Mouse (Mus musculus): ENCODE measurements around the gene Pdlim4.
A peak's percentile ranks its signal among the peaks of the same experiment; 100 is the strongest.

Gene Pdlim4

GRCm38 (mm10) chr11:54068520-54069371, at the start of gene Pdlim4:
Gene Pdlim4 (minus strand): TSS chr11:54069014.
- DNase-seq (ENCODE audit: low read depth, low spot score), result peak; percentile 86

GRCm38 (mm10) chr11:54117096-54117495, 48.3 kb upstream of the Pdlim4 start:
- no peak for DNase-seq (ENCODE audit: low read depth, low spot score)

GRCm38 (mm10) chr11:54116406-54116805, 47.6 kb upstream of the Pdlim4 start:
- no peak for DNase-seq (ENCODE audit: low read depth, low spot score)

- DNase-seq (ENCODE audit: low read depth, low spot score), result no peak
Observed at GRCm38 (mm10) chr11:54115911-54116310, 47.1 kb upstream of the Pdlim4 start.

DNA sequence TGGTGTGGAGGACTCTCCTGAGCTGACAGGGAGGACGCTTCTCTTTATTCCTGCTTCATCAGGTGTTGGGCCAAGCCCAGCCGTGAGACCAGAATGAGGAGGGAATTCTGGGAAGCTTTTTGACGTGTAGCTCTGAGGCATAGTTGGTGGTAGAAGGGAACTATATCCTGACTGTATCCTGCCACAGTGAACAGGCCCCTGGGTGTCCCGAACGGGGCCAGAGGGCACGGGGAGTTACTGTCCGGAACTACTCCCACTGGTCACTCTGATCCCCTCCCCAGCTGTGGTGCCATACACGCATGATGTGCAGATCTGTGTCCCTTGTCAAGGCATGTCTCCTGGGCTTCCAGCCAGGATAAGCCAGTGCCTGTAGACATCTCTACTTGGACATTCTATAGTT, 46.5 kb upstream of the Pdlim4 start:
- DNase-seq (ENCODE audit: low read depth, low spot score), result no peak

DNA sequence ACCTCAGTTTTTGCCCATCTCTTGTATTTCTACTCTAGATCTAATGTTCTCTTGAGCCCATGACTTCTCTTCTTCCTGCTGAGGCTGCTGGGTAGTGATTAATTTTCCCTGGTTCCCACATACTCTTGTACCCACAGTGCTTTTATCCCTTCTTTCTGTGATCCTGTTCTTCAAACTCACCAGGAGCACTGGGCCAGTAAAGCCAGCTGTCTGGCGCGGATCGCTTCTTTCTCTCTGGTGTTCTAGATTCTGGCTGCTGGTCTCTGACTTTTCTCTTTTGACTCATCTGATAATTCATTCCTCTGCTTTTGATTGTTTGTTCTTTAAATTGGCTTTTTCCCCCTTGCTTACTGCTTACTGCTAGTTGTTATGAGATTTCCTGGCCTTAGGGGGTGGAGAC, 45.9 kb upstream of the Pdlim4 start:
- DNase-seq (ENCODE audit: low read depth, low spot score), result no peak

GRCm38 (mm10) chr11:54113352-54113751, 44.5 kb upstream of the Pdlim4 start:
- DNase-seq (ENCODE audit: low read depth, low spot score), result no peak

DNA sequence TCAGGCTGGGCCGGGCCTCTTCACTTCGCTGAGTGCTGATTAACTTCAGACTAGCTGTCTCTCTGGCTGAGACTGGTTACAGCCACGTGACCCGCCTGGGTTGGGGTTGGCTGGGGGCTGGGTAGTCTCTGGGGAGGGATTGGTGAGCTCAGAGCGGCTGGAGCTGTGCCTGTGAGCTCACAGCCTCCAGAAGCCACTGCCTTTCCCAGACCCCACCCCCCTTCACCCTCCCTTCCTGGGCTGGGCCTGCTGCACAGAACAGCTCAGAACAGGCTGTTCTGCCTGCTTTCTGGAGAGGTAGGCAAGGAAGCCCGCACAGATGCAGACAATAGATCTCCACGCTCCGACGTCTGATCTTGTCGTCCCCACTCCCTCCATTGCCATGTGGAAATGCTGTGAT, 44.1 kb upstream of the Pdlim4 start:
- DNase-seq (ENCODE audit: low read depth, low spot score), result peak; percentile 88

DNA sequence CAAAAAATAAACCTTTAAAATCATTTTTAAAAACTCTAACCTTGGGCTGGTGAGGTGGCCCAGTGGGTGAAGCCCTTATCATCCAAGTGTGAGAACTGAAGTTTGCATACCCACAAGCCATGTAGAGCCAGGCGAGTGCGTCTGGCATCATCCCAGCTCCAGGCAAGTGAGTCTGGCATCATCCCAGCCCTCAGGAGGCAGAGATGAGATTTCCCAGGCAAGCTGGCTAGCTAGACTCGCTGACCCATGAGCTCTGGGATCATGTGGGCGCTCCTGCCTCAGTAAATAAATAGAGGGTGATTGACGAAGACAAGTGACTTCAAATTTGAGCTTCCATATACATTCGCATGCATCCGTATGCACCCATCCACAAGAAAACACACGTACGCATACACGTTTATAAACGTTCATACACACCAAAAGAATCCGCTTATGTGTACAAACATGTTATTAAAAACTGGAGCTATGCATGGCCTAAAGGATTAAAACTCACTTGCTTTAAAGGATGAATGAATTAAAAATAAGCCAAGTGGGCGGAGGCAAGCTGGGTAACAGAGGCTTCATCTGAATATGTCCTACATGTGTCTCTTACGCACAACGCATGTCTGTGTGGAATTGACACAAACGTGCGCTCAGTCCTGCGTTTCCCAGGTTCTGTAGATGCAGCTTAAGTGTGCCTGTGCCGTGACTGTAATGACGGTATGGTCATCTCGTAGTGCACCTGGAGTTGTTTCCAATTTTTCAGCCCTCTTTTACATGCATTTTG, 43.3 kb upstream of the Pdlim4 start:
- no peak for DNase-seq (ENCODE audit: low read depth, low spot score)

DNA sequence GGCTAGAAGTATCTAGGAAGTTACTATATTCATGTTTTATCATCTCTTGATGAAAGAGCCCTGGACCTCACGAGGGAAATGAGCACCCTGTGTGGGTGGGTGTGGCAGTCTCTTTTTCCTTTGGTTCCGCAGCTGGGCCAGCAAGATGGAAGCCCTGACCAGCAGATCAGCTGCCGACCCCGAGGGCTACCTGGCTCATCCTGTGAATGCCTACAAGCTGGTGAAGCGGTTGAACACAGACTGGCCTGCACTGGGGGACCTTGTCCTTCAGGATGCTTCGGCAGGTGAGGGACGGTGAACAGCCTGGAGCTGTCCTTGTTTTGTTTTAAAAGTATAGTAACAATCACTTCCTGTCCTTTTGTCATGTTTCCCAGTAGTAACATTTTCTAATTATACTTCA, 42.5 kb upstream of the Pdlim4 start:
- DNase-seq (ENCODE audit: low read depth, low spot score), result no peak

- DNase-seq (ENCODE audit: low read depth, low spot score), result no peak
Observed at GRCm38 (mm10) chr11:54108894-54109293, 40.1 kb upstream of the Pdlim4 start.

GRCm38 (mm10) chr11:54108131-54108530, 39.3 kb upstream of the Pdlim4 start:
- no peak for DNase-seq (ENCODE audit: low read depth, low spot score)

GRCm38 (mm10) chr11:54107239-54107638, 38.4 kb upstream of the Pdlim4 start:
- no peak for DNase-seq (ENCODE audit: low read depth, low spot score)

GRCm38 (mm10) chr11:54106676-54107075, 37.9 kb upstream of the Pdlim4 start:
- no peak for DNase-seq (ENCODE audit: low read depth, low spot score)

DNA sequence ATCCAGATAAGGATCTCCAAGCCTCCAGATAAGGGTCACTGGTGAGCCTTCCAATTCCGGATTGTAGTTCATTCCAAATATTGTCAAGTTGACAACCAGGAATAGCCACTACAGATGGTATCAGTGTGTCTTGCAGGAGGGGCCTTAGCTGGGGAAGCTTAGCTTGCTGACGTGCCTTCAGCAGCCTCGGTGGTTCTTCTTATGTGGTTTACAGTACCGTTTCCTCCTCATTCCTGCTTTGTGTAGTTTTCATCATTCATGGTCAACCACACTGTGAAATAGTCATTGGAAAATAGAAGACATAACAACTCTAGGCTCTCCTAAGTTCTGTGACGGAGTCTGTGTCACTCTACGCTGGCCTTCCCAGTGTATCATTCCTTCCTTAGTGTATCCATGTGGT, 36.2 kb upstream of the Pdlim4 start:
- DNase-seq (ENCODE audit: low read depth, low spot score), result no peak

DNA sequence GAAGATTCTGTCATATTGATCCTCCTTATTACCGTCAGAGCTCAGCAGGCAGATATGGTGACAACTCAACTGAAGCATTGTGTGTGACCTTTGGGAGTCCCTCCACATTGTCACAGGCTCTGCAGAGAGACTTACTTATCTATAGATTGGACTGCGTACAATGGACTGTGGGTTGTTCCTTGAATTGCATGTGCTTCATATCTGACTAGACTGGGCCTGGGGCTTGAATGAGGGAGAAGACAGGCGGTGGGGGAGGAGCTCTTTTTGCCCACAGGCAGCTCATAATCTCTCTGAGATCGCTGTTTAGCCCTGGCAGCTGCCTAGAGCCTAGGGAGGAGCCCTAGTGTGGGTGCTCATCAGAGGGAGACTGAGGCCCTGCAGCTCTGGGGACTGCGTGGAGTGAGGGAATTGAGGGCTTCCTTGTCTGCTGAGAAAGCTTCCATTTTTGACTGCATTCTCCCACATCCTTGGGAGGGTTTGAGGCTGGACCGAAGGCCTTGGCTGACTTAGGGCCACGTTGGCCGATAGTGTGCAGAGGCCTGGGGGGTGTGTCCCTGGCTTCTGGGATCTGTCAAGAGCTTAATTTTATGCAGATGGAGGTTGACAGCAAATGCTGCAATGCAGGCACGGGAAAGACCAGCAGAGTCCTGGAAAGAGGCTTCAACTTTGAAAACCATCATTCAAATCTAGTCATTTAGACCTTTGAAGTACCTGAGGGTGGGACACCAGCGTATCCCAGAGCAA, 34.1 kb upstream of the Pdlim4 start:
- DNase-seq (ENCODE audit: low read depth, low spot score), result no peak

GRCm38 (mm10) chr11:54101701-54102100, 32.9 kb upstream of the Pdlim4 start:
- DNase-seq (ENCODE audit: low read depth, low spot score), result no peak

DNA sequence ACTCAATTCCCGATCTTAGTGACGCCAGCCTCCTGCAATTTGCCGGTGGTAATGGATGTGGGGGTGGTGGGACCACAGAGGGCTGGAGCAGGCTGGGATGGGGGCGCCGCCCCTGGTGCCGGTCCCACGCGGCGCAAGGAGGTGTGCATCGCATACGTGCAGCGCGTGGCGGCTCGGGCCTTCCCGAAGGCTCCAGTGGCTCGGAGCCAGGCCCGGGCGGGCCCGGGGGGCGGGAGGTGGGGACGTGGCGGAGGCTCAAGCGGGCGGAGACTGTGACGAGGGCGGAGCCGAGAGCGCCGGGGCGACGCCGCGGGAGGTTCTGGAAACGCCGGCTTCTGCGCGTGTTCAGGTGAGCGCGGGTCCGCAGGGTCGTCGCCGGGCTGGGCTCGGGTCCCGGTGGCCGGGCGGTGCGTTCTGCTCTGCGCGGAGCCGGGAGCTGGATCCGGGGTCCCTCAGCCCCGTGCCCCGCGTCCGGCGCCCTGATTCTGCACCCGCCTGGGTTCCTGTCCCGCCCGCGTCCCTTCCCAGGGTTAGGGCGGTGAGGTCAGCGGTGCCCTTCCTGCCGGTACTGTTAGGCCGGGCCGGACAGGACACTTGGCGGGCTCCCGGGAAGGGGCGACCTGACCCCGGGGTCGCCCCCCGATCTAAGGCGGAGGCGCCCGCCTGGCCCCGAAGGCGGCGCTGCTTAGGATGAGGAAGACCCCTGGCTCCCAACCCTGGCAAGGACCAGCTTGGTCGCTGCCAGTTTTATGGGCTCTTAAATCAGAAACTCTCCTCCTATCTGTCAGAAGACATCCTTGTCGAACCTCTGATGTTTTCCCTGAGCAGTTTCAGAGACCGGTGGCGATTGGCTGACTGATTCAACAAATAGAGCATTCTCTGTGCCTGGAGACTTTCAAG, 32.1 kb upstream of the Pdlim4 start:
- peak; percentile 67 for DNase-seq (ENCODE audit: low read depth, low spot score)

GRCm38 (mm10) chr11:54100045-54100691, 31.4 kb upstream of the Pdlim4 start, which contains the start of gene P4ha2:
Gene P4ha2 (plus strand): TSS chr11:54100095.
- DNase-seq (ENCODE audit: low read depth, low spot score), result no peak

GRCm38 (mm10) chr11:54093000-54093399, 24.2 kb upstream of the Pdlim4 start:
- DNase-seq (ENCODE audit: low read depth, low spot score), result peak; percentile 54

- no peak for DNase-seq (ENCODE audit: low read depth, low spot score)
Observed at GRCm38 (mm10) chr11:54092188-54092587, 23.4 kb upstream of the Pdlim4 start.
